ENCODE assay signal across 11 mouse cellular contexts in the genomic region with DNA sequence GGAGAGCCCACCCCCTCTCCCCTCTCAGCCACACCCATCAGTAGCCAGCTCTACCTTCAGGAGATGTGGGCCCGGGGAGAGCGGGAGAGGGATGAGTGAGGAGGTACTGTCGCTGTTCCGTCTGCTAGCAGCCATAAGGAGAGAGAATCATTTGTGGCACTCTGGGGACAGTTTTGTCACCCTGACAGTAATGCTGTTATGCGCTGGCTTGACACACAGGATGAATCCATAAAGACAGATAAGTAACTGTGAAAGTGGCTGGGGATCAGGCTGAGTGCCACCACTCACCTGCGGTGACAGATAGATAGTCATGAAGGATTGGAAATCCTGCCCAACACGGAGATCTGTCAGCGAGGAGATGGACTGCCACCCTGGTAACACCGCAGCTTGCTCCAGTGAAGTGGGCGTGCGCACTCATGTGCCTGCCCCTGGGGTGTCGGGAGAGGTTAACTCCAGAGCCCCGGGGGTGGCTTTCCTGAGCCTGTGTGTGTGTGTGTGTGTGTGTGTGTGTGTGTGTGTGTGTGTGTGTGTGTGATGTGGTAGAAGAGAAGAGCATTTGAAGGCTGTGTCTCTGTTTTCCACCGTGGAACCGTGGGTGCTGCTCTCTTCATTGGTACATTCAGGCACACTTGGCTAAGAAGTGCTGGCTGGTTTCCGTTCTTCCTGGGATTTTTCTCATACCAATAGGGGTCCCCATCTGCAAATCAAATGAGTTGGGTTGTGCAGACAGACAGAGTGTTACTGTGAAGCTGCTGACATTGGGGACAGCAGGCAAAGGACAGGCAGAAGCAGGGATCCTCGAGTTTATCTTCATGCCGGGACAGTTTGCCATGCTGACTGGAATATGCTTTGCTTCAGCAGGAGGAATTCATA.
DNase-seq lines count a peak whose midpoint lies in the region; ATAC-seq and TF ChIP-seq lines count a peak whose summit lies in the region.
"Had no signal": no experiment of that assay in that cellular context is flagged by ENCODE, and none has a peak within 500 bp of the region (broad histone marks: within the 10 kb centered on the region; RNA-seq: fewer than 3 reads in every experiment).

No protein-coding gene starts in this region.

- H3K4me2 ChIP-seq in neural tube, embryonic 12.5 days (replicated peaks) = peak overlapping the region; percentile 30; the same call in 1 of the 2 replicates
- H3K4me2 ChIP-seq in stomach, postnatal 0 days (replicated peaks; ENCODE audit: low read depth) = no peak overlapping the region

- intact Hi-C loops in gastrocnemius, postnatal 14 days (cut with DNase I; ENCODE audit: low total_unique reads) = no loop called here

- peaks cover 23% of the 10 kb centered on the region for H3K27me3 ChIP-seq in heart, embryonic 10.5 days (ENCODE audit: insufficient read depth, poor library complexity, severe bottlenecking)
- H3K27me3 ChIP-seq in neural tube, embryonic 12.5 days (replicated peaks) = peaks cover 25% of the 10 kb centered on the region
- H3K27me3 ChIP-seq in stomach, postnatal 0 days (ENCODE audit: control insufficient read depth, insufficient read depth, low read length) = no peaks in the 10 kb centered on the region

- 0 out of 2 replicates have a peak, but pooled peaks have one; percentile 33 for ATAC-seq in neural tube, embryonic 12.5 days (ENCODE audit: low FRiP score, low read depth)
- no peak for ATAC-seq in stomach, postnatal 0 days (ENCODE audit: low FRiP score, low TSS enrichment)

- peak; percentile 82 for DNase-seq in heart, embryonic 10.5 days (ENCODE audit: low spot score)
- no peak for DNase-seq in heart, postnatal 4 days
- DNase-seq in neural tube, embryonic 10.5 days (ENCODE audit: extremely low spot score, low spot score) = no peak
- peak; percentile 53 for DNase-seq in layer of hippocampus, adult 9-10 months (ENCODE audit: low spot score)
- DNase-seq in stomach, postnatal 0 days (ENCODE audit: low spot score) = no peak
- DNase-seq in gastrocnemius, postnatal 14 days = no peak
- no peak for DNase-seq in urinary bladder, postnatal 4 days (ENCODE audit: low spot score in 2 of 2)
- DNase-seq: kidney, adult 2 months; lung, adult 2 months had no signal

- TF ChIP-seq CTCF in stomach, postnatal 0 days (IDR thresholded peaks at IDR 0.05; ENCODE audit: low read depth) = 0 out of 2 replicates have a peak, but pooled peaks have one; percentile 9

- H3K9me3 ChIP-seq in heart, embryonic 10.5 days = no peaks in the 10 kb centered on the region
- H3K9me3 ChIP-seq in neural tube, embryonic 12.5 days = no peaks in the 10 kb centered on the region
- no peaks in the 10 kb centered on the region for H3K9me3 ChIP-seq in stomach, postnatal 0 days (ENCODE audit: control insufficient read depth, low read length)
- H3K9me3 ChIP-seq: embryonic facial prominence, embryonic 10.5 days had no signal

- WGBS in heart, embryonic 10.5 days = 18% methylated on average over 18 of the region's 18 CpGs
- WGBS in neural tube, embryonic 12.5 days = 25% methylated on average over 18 of the region's 18 CpGs
- 53% methylated on average over 18 of the region's 18 CpGs for WGBS in stomach, postnatal 0 days

- no peaks in the 10 kb centered on the region for H3K36me3 ChIP-seq in heart, embryonic 10.5 days
- H3K36me3 ChIP-seq in neural tube, embryonic 12.5 days = no peaks in the 10 kb centered on the region
- no peaks in the 10 kb centered on the region for H3K36me3 ChIP-seq in stomach, postnatal 0 days (ENCODE audit: control insufficient read depth, insufficient read depth, low read length)
- H3K36me3 ChIP-seq: embryonic facial prominence, embryonic 10.5 days had no signal

- H3K27ac ChIP-seq in heart, embryonic 10.5 days = peak overlapping the region; percentile 42; the same call in 1 of the 2 replicates
- H3K27ac ChIP-seq in neural tube, embryonic 12.5 days = no peak overlapping the region
- no peak overlapping the region for H3K27ac ChIP-seq in stomach, postnatal 0 days (replicated peaks)
- H3K27ac ChIP-seq: embryonic facial prominence, embryonic 10.5 days had no signal

- H3K4me3 ChIP-seq in heart, embryonic 10.5 days = peak overlapping the region; percentile 30
- no peak overlapping the region for H3K4me3 ChIP-seq in neural tube, embryonic 12.5 days
- H3K4me3 ChIP-seq in stomach, postnatal 0 days (ENCODE audit: low read depth, low read length) = no peak overlapping the region
- H3K4me3 ChIP-seq: embryonic facial prominence, embryonic 10.5 days had no signal

- 0 out of 2 replicates have a peak overlapping the region, but pooled peaks have one; percentile 13 for H3K9ac ChIP-seq in neural tube, embryonic 12.5 days
- no peak overlapping the region for H3K9ac ChIP-seq in stomach, postnatal 0 days (ENCODE audit: low read length)

- H3K4me1 ChIP-seq in heart, embryonic 10.5 days = peaks cover 32% of the 10 kb centered on the region
- H3K4me1 ChIP-seq in neural tube, embryonic 12.5 days = peaks cover 54% of the 10 kb centered on the region
- no peaks in the 10 kb centered on the region for H3K4me1 ChIP-seq in stomach, postnatal 0 days (replicated peaks; ENCODE audit: control insufficient read depth, insufficient read depth)

- no peak for TF ChIP-seq EP300 in stomach, postnatal 0 days (optimal IDR thresholded peaks at IDR 0.05)

Comparison
In these comparisons a context has a peak if more than half of its experiments do, and no peak if none do; other contexts are left out.
1. DNase-seq: peak in heart, embryonic 10.5 days (single experiment) and layer of hippocampus, adult 9-10 months (single experiment); none in heart, postnatal 4 days (single experiment), neural tube, embryonic 10.5 days (single experiment), stomach, postnatal 0 days (single experiment), gastrocnemius, postnatal 14 days (single experiment) and urinary bladder, postnatal 4 days (0 of 2).